Mouse (Mus musculus) layer of hippocampus, adult 2 months (tissue): ENCODE results near the gene Hoxa1. TPM values are rescaled to one million over a fixed set of nuclear protein-coding genes. Genes with fewer than 3 reads are reported as not detected.

Experiments
- DNase-seq, 2 experiments: peaks; one replicate each; pipeline ENCODE4 v3.0.0; 2022; ENCODE audit warnings: low spot score in 2 of 2
- H3K27ac ChIP-seq: fragments of 200-600 bp; 2 replicates; pipeline ENCODE4 v1.8.1; 2022
- H3K4me3 ChIP-seq: fragments of 200-600 bp; 2 replicates; pipeline ENCODE4 v1.8.1; 2022; ENCODE audit warnings: mild to moderate bottlenecking
- CTCF ChIP-seq: fragments of 200-600 bp; conservative IDR thresholded peaks from 2 replicates; pipeline ENCODE4 v1.8.1; 2022; ENCODE audit warnings: antibody characterized with exemption, mild to moderate bottlenecking, moderate library complexity
- total RNA-seq, 2 experiments: library from RNA; stranded (reverse); gene quantifications; 2 replicates each; pipeline ENCODE4 v1.2.3; 2021

Hoxa1 gene
- total RNA-seq, 2 experiments from 2014 or later = not detected

DNA sequence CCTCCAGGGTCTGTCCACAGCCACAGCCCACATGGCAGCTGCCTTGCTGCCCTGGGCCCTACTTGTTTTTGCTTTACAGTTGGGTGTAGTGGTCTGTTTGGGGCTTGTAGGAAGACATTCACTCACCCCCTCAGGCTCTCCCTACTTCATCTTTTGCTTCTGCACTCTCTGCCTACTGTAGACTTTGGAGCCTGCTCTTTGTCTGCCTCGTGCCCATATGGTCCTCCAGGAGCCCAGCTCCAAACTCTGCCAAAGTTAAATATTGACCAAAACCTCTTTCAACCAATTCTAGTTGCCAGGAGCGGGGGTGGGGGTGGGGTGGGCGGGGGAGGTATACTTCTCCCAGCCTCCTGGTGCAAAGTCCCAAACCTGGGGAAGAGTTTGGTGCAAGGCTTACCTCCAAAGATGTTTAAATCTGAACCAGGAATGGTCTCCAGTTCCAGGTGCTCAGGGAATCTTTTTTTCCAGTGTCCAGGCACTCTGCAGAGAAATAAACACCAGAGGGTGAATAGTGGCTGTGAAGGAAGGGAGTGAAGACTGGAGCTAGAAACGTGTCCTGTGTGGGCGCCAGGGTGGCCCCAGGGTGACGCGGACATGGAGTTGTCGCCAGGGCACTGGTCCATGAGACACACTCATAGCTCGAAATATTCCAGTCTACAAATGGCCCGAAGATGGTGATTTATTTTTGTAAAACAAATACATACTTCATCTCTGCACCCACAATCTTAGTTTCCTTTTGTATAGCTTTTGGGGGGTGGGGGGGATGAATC is 25.4 kb upstream of the Hoxa1 start:
- Histone ChIP-seq H3K27ac (no peak overlapping the region), H3K4me3 (no peak overlapping the region)
- no peak for TF ChIP-seq CTCF
- DNase-seq = no peak

DNA sequence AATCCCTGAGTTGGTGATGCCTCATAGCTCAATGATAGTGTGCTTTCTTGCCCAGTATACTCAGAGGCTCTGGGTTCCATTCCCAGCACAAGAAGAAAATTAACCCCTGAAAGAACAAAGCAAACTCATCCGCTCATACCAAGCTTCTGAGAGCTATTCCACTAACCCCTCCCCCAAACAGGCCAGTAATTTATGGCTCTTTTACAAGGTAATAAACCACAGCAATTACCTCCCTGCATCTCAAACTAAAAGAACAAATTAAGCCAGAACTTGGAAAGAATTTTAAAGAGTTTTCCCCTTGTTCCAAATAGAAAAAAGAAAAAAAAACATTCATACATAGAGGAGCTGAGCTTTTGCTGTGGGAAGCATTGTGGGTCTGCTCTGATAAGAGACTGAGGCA is 24.7 kb upstream of the Hoxa1 start:
- no peak for TF ChIP-seq CTCF
- Histone ChIP-seq H3K27ac (no peak overlapping the region), H3K4me3 (no peak overlapping the region)
- no peak for DNase-seq

DNA sequence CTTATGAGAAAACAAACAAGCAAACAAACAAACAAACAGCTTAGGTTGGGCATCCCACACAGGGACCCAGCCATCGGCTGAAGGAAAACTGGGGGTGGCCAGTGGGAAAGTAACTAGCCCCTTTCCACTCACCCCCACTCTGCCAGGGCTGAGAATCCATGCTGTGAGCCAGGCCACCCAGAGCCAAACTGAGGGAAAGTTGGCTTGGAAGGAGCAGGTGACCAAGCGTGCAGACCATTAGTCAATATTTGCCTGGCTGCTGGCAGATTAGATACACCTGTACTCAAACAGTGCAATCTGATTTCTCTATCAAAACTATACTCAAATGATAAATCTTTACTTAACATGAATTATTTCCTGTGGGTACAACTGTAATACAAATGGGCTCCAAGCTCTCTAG is 23.9 kb upstream of the Hoxa1 start:
- Histone ChIP-seq H3K27ac (no peak overlapping the region), H3K4me3 (no peak overlapping the region)
- DNase-seq = no peak
- TF ChIP-seq CTCF = no peak

DNA sequence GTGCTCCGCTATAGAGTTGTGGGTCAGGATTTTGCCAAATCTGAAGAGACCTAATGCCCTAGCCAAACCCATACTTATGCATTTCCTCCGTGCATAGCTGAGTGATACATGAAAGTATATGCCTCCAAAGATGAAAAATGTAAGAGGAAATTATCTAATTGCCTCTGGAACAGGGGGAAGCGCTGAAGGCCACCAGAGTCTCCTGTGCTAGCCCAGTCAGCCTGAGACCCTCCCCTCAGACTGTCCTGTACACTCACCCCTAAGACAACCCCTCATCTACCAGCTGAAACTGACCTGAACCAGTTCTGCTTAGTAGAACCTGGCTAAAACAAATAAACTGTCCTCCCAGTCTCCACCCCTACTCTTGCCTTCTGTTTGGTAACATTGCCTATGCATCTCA is 22.6 kb upstream of the Hoxa1 start:
- H3K27ac ChIP-seq = no peak overlapping the region
- DNase-seq = no peak
- no peak for TF ChIP-seq CTCF
- no peak overlapping the region for H3K4me3 ChIP-seq

DNA sequence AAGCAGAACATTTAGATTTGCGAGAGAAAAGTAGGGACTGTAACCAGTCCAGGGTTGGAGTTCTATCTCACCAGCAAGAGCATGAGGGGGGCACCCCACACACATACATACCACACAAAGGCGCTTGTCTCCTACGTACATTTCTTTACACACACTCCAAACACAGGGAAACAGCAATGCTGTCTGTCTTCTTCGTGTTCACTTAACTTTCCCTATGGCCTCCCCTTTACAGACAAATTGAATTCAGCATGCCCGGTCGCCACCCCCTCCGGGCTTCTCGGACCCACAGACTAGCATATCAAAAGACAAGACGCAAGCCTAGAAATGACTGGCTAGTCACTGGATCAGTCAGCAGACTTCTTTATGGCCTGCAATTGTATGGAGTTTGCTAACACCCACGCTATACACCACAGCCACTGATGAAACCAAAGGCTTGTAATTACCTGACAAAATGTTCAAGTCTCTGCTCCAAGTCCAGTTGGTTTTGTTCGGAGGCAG is 22.1 kb upstream of the Hoxa1 start:
- Histone ChIP-seq H3K4me3 (no peak overlapping the region), H3K27ac (no peak overlapping the region)
- no peak for TF ChIP-seq CTCF
- no peak for DNase-seq

DNA sequence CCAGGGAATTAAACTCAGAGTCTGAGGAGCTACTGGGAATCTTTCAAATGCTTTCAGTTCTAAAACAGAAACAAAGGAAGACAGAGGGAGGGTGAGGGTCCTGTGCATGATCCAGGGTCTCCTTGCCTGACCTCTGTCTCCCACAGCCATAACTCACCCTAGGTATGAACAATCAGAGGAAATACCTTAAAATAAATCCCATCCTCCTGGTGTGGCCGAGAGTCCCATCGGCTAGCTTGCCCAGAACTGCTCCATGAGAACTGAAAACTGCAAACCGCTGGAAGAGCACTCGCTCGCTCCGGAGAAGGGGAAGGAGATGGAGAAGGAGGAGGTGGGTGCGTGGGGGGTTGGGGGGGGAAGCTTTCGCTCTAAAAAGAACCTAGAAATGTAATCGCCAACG is 21.6 kb upstream of the Hoxa1 start:
- DNase-seq = no peak
- Histone ChIP-seq H3K4me3 (no peak overlapping the region), H3K27ac (no peak overlapping the region)
- TF ChIP-seq CTCF = no peak

DNA sequence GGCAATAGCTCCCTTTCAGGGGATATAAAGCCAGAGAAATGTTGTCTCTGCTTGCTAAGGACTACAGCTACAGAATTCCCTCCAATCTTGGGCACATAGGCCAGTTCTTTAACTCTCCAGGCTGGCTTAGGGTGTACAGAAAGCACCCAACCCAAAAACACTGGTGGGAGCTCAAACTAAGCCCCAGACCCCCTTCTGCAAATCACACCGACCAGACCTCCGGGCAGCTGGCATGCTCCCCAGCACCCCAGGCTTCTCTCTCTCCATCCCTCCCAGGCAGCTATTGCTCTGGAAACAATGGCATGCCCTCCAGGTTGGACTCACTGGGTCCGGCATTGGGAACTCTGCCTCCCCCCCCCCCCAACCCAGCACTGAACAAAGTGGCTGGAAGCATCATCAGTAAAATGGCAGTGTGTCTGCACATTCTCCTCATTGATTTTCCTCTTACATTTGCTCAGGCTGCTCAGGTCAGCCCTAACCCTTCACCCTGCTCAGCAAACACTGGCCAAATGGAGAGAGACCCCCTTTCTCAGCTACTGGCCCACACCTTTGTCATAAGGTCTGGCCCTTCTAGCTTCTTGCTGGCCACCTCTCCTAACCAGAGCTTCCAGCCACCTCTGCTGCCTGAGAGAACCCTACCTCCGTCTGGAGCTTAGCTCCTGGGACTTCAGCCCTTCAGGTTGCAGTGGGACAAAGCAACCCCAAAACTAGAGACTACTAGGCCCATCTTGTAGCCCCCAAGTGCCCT is 21.0 kb upstream of the Hoxa1 start:
- no peak overlapping the region for H3K4me3 ChIP-seq

DNA sequence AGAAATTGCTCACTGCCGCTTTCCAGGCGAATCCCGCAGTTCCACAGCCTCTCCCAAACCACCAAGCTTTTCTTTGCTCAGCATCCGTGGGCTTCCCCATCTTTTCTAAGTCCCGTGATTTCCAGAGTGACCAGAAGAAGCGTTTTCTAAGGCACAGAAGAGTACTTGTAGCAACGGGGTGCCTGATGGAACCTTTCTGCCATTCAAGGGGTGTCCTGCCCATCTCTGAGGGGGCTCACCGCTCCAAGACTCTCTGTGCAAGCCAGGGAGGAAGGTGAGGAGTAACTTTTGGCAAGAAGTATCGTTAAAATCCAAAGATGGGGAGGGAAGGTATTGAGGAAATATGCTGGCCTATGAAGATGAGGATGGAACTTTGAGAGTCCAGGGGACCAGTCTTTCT is 19.7 kb upstream of the Hoxa1 start:
- no peak for TF ChIP-seq CTCF
- Histone ChIP-seq H3K27ac (no peak overlapping the region), H3K4me3 (no peak overlapping the region)
- no peak for DNase-seq

More for the DNA sequence above, 21.0 kb upstream of the Hoxa1 start:
- H3K27ac ChIP-seq = no peak overlapping the region
- DNase-seq = no peak
- TF ChIP-seq CTCF = no peak

DNA sequence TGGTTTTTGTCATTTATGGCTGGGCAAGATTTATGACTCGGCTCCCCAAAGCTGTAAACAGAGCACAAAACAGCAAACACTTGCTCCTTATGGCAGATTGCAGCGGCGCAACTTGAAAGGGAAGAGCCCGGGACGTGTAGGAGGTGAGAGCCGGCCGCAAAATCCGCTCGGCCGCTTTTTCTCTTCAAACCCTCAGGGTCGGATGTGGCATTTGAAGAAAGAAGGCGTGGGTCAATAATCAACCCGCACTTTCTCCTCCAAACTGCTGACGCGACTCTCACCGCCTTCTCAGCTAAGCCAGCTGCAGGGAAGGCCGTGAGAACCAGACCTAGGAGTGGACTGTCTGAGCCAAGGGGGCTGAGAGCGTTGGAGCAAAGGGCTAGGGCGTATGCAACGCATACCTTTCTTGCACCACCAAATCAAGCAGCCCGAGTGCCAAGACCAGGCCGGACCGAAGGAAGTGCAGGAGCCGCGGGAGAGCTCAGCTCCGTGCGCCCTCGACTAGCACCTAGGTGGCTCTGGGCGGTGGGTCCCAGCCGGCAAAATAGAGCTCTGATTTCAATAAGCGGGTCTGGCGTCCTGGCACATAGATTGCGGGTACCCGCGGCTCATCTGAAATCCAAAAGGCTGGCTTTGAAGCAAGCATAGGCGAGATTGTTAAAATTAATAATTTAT is 19.1 kb upstream of the Hoxa1 start, which contains the start of gene 5730596B20Rik:
TSS of gene 5730596B20Rik (plus strand) at position 438 of the 675 bp plus-strand sequence.
- TF ChIP-seq CTCF = no peak
- no peak for DNase-seq
- no peak within 1 kb of the TSS for H3K4me3 ChIP-seq
- no peak within 1 kb of the TSS for H3K27ac ChIP-seq

DNA sequence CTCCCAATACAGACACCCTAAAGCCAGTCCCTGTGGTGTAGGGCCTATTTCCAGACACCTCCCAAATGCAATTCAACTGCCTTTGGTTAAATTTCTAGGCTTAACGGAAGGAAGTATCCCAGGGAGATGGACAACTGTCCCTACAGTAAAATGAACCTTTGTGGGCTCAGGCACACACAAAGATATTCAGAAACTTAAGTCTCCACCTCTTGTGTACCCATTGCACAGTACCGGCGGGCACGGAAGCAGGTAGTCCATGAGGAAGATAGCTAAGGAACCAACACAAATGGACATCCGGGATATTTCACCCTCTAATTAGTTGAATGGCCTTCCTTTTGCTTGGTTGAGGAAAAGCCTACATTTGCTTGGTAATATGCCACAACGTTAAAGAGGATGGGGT is 18.3 kb upstream of the Hoxa1 start:
- TF ChIP-seq CTCF = no peak

DNA sequence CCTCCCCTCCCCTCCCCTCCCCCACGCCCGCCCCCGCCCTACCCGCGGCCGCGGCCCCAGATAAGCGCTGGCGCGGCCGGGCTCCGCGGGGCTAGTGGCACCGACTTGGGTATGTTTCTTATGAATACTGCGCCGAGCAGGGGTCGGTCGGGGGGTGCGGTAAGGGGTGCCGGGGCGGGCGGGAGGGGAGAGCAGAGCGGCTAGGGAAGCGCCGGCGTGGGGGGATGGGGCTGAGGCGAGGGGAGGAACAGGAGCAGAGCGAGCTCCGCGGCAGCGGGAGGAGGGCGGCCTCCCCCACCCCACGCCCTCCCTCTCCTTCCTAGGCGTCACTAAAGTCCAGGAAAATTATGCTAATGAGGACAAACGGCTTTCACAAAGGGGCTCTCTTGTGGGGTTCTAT is 17.7 kb upstream of the Hoxa1 start:
- H3K27ac ChIP-seq = no peak overlapping the region
- TF ChIP-seq CTCF = no peak
- no peak for DNase-seq
- H3K4me3 ChIP-seq = no peak overlapping the region

More for the DNA sequence above, 18.3 kb upstream of the Hoxa1 start:
- DNase-seq = no peak
- no peak overlapping the region for H3K27ac ChIP-seq
- no peak overlapping the region for H3K4me3 ChIP-seq

DNA sequence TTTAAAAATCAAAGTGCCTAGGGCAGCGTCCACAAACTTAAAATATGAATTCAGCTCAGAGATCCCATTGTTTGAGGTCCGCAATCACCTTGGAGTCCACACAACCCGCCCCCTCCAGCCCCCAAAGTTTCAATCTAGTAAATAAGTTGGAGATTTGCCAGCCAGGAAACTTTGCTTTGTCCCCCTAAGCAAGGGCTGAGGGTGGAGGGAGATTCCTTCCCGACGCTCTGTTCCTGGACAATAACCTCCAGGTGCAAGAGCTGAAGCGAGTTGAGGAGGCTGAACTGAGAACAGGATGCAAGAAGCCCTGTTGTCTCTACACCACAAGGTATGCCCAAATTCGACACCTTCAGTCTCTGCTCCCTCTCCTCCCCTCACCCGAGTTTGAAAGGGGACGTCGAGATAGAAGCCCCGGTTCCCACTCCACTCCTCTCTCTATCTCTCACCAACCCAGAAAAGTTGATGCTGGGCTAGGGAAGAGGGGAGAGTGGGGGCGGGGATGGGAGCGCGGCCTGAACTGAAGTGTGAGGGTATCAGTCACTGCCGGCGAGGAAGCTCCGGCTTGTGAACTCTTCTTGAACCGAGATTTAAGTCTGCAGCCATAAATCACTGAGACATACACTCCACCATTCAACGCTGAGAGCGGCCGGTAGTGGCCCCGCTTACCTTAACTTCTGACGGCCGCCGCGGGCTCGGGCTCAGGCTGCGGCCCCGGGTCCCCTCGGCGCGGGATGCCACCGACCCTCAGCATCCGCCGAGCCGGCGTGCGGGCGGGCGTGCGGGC is 17.0 kb upstream of the Hoxa1 start:
- no peak for DNase-seq
- no peak overlapping the region for H3K27ac ChIP-seq
- no peak for TF ChIP-seq CTCF
- H3K4me3 ChIP-seq = no peak overlapping the region
